Mouse (Mus musculus): ENCODE measurements at regions not wholly inside any gene's neighbourhood (a gene's known extent, or its start where the extent isn't known, plus 50 kb on each side); places are given as distances from the start of the nearest gene placed in this dataset.

DNA sequence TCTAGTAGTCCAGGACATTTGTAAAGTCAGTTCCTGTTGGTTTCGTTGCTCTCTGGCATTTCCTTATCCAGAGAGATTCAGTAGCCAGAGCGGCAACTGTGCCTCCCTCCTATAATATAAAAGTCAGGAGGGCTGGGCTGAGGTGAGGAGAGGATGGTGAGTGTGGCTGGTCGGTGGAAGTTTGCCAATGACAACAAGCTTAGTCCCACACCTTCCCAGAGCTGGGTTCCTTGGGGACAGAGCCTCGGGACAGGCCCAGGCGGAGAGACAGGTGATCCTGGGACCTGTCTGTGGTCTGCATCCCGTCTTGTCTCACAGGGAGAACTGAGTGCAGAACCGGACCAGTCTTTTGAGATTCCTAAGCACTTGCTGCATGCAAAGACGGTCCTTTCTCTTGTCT, 136.5 kb downstream of the Gadd45g start:
- no peak overlapping the region for H3K4me3 ChIP-seq (ENCODE audit: insufficient read depth, low read depth, low read length)
- TF ChIP-seq POLR2A (IDR thresholded peaks at IDR 0.05; ENCODE audit: low read depth, low read length) = no peak
- TF ChIP-seq CTCF (conservative IDR thresholded peaks at IDR 0.05; ENCODE audit: insufficient read depth, insufficient read length, low read depth, low read length) = no peak
- WGBS = 78% methylated on average over 8 of the region's 8 CpGs
- no peaks in the 10 kb centered on the region for H3K27me3 ChIP-seq (replicated peaks; ENCODE audit: control insufficient read depth, insufficient read depth, low read length)
- H3K27ac ChIP-seq (ENCODE audit: insufficient read depth, low read depth, low read length) = no peak overlapping the region
- no peaks in the 10 kb centered on the region for H3K36me3 ChIP-seq (ENCODE audit: control insufficient read depth, insufficient read depth, low read length)
- H3K4me1 ChIP-seq (ENCODE audit: control insufficient read depth, insufficient read depth, low read length) = no peaks in the 10 kb centered on the region; the same call in 1 of the 2 replicates
- no peak for DNase-seq

GRCm38 (mm10) chr13:51983575-51983974, 137.1 kb downstream of the Gadd45g start:
- no peaks in the 10 kb centered on the region for H3K27me3 ChIP-seq (replicated peaks; ENCODE audit: control insufficient read depth, insufficient read depth, low read length)
- H3K27ac ChIP-seq (ENCODE audit: insufficient read depth, low read depth, low read length) = no peak overlapping the region
- no peak overlapping the region for H3K4me3 ChIP-seq (ENCODE audit: insufficient read depth, low read depth, low read length)
- no peak for TF ChIP-seq CTCF (conservative IDR thresholded peaks at IDR 0.05; ENCODE audit: insufficient read depth, insufficient read length, low read depth, low read length)
- no peak for TF ChIP-seq POLR2A (IDR thresholded peaks at IDR 0.05; ENCODE audit: low read depth, low read length)
- H3K4me1 ChIP-seq (ENCODE audit: control insufficient read depth, insufficient read depth, low read length) = no peaks in the 10 kb centered on the region; the same call in 1 of the 2 replicates
- H3K36me3 ChIP-seq (ENCODE audit: control insufficient read depth, insufficient read depth, low read length) = no peaks in the 10 kb centered on the region
- no peak for DNase-seq
- WGBS = 92% methylated on average over 5 of the region's 5 CpGs

GRCm38 (mm10) chr13:51991339-51991738, 144.9 kb downstream of the Gadd45g start:
- Histone ChIP-seq H3K36me3 (ENCODE audit: control insufficient read depth, insufficient read depth, low read length) (no peaks in the 10 kb centered on the region), H3K27me3 (replicated peaks; ENCODE audit: control insufficient read depth, insufficient read depth, low read length) (no peaks in the 10 kb centered on the region), H3K27ac (ENCODE audit: insufficient read depth, low read depth, low read length) (no peak overlapping the region), H3K4me3 (ENCODE audit: insufficient read depth, low read depth, low read length) (no peak overlapping the region), H3K4me1 (ENCODE audit: control insufficient read depth, insufficient read depth, low read length) (no peaks in the 10 kb centered on the region)
- DNase-seq = no peak
- TF ChIP-seq POLR2A (IDR thresholded peaks at IDR 0.05; ENCODE audit: low read depth, low read length) (no peak), CTCF (conservative IDR thresholded peaks at IDR 0.05; ENCODE audit: insufficient read depth, insufficient read length, low read depth, low read length) (no peak)
- 91% methylated on average over 4 of the region's 4 CpGs for WGBS

- no peak for DNase-seq
- H3K36me3 ChIP-seq (ENCODE audit: control insufficient read depth, insufficient read depth, low read length) = no peaks in the 10 kb centered on the region
- H3K4me1 ChIP-seq (ENCODE audit: control insufficient read depth, insufficient read depth, low read length) = no peaks in the 10 kb centered on the region
- TF ChIP-seq POLR2A (IDR thresholded peaks at IDR 0.05; ENCODE audit: low read depth, low read length) (no peak), CTCF (conservative IDR thresholded peaks at IDR 0.05; ENCODE audit: insufficient read depth, insufficient read length, low read depth, low read length) (no peak)
- H3K4me3 ChIP-seq (ENCODE audit: insufficient read depth, low read depth, low read length) = no peak overlapping the region
- no peak overlapping the region for H3K27ac ChIP-seq (ENCODE audit: insufficient read depth, low read depth, low read length)
- H3K27me3 ChIP-seq (replicated peaks; ENCODE audit: control insufficient read depth, insufficient read depth, low read length) = no peaks in the 10 kb centered on the region
- WGBS = 62% methylated on average over 6 of the region's 6 CpGs
Measured at GRCm38 (mm10) chr13:51992878-51993277, 146.4 kb downstream of the Gadd45g start.

- H3K27me3 ChIP-seq (replicated peaks; ENCODE audit: control insufficient read depth, insufficient read depth, low read length) = no peaks in the 10 kb centered on the region
- WGBS = 65% methylated on average over 4 of the region's 4 CpGs
- TF ChIP-seq POLR2A (IDR thresholded peaks at IDR 0.05; ENCODE audit: low read depth, low read length) (no peak), CTCF (conservative IDR thresholded peaks at IDR 0.05; ENCODE audit: insufficient read depth, insufficient read length, low read depth, low read length) (no peak)
- no peaks in the 10 kb centered on the region for H3K36me3 ChIP-seq (ENCODE audit: control insufficient read depth, insufficient read depth, low read length)
- no peaks in the 10 kb centered on the region for H3K4me1 ChIP-seq (ENCODE audit: control insufficient read depth, insufficient read depth, low read length)
- no peak overlapping the region for H3K27ac ChIP-seq (ENCODE audit: insufficient read depth, low read depth, low read length)
- DNase-seq = no peak
- no peak overlapping the region for H3K4me3 ChIP-seq (ENCODE audit: insufficient read depth, low read depth, low read length)
Measured at GRCm38 (mm10) chr13:51996163-51996562, 149.7 kb downstream of the Gadd45g start.

- Histone ChIP-seq H3K4me1 (ENCODE audit: control insufficient read depth, insufficient read depth, low read length) (no peaks in the 10 kb centered on the region), H3K27me3 (replicated peaks; ENCODE audit: control insufficient read depth, insufficient read depth, low read length) (no peaks in the 10 kb centered on the region), H3K4me3 (ENCODE audit: insufficient read depth, low read depth, low read length) (no peak overlapping the region), H3K27ac (ENCODE audit: insufficient read depth, low read depth, low read length) (no peak overlapping the region), H3K36me3 (ENCODE audit: control insufficient read depth, insufficient read depth, low read length) (no peaks in the 10 kb centered on the region)
- WGBS = 99% methylated on average over 7 of the region's 7 CpGs
- TF ChIP-seq CTCF (conservative IDR thresholded peaks at IDR 0.05; ENCODE audit: insufficient read depth, insufficient read length, low read depth, low read length) = no peak
- no peak for TF ChIP-seq POLR2A (IDR thresholded peaks at IDR 0.05; ENCODE audit: low read depth, low read length)
- DNase-seq = no peak
Measured at GRCm38 (mm10) chr13:51998542-51998941, 152.1 kb downstream of the Gadd45g start.

GRCm38 (mm10) chr13:52001811-52002210, 155.3 kb downstream of the Gadd45g start:
- Histone ChIP-seq H3K27ac (ENCODE audit: insufficient read depth, low read depth, low read length) (no peak overlapping the region), H3K27me3 (replicated peaks; ENCODE audit: control insufficient read depth, insufficient read depth, low read length) (no peaks in the 10 kb centered on the region), H3K4me1 (ENCODE audit: control insufficient read depth, insufficient read depth, low read length) (no peaks in the 10 kb centered on the region), H3K36me3 (ENCODE audit: control insufficient read depth, insufficient read depth, low read length) (no peaks in the 10 kb centered on the region), H3K4me3 (ENCODE audit: insufficient read depth, low read depth, low read length) (no peak overlapping the region)
- DNase-seq = no peak
- 71% methylated on average over 12 of the region's 12 CpGs for WGBS
- TF ChIP-seq POLR2A (IDR thresholded peaks at IDR 0.05; ENCODE audit: low read depth, low read length) = no peak
- TF ChIP-seq CTCF (conservative IDR thresholded peaks at IDR 0.05; ENCODE audit: insufficient read depth, insufficient read length, low read depth, low read length) = no peak
